Mouse (Mus musculus) embryonic fibroblast, embryonic 13.5 days (primary cell): ENCODE measurements at regions not wholly inside any gene's neighbourhood (a gene's known extent, or its start where the extent isn't known, plus 50 kb on each side); places are given as distances from the start of the nearest gene placed in this dataset.

Experiments used
- CTCF ChIP-seq: IDR thresholded peaks from 2 replicates; pipeline ENCODE4 v1.5.1; 2011; ENCODE audit warnings: mild to moderate bottlenecking, control low read depth, low read length, moderate library complexity, borderline replicate concordance; ENCODE audit not compliant: insufficient read depth
- POLR2A ChIP-seq: IDR thresholded peaks from 2 replicates; pipeline ENCODE4 v1.6.1; 2011; ENCODE audit warnings: low read depth, mild to moderate bottlenecking, control low read depth, low read length, moderate library complexity

DNA sequence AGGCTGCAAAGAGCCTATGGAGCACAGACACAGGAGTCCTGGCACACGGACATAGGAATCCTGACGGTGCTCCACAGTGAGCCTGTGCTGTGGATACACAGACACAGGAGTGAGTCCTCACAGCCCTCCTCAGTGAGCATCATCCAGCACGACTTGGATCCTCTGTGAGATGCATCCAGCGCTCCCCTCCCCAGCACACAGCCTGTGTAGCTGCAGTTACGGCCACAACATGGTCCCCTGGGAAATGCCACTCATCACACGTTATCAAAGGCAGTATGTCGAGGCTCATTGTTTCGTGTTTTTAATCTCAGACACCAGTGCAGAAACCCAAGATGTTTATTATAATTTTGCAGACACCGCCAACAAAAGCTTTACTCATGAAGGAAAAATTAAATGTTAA, 87.1 kb upstream of the Topaz1 start:
- TF ChIP-seq POLR2A (no peak), CTCF (no peak)
